Mouse (Mus musculus) lung, postnatal 4 days (tissue): Measurements from ENCODE around the gene Bad.

ENCODE experiments used
- DNase-seq, 2 experiments: peaks; one replicate each; pipeline ENCODE4 v3.0.0; 2021

The Bad gene

GRCm38 (mm10) chr19:6936299-6936698 lies 5.4 kb upstream of the Bad start:
- DNase-seq, result peak; percentile 26 to 47

DNA sequence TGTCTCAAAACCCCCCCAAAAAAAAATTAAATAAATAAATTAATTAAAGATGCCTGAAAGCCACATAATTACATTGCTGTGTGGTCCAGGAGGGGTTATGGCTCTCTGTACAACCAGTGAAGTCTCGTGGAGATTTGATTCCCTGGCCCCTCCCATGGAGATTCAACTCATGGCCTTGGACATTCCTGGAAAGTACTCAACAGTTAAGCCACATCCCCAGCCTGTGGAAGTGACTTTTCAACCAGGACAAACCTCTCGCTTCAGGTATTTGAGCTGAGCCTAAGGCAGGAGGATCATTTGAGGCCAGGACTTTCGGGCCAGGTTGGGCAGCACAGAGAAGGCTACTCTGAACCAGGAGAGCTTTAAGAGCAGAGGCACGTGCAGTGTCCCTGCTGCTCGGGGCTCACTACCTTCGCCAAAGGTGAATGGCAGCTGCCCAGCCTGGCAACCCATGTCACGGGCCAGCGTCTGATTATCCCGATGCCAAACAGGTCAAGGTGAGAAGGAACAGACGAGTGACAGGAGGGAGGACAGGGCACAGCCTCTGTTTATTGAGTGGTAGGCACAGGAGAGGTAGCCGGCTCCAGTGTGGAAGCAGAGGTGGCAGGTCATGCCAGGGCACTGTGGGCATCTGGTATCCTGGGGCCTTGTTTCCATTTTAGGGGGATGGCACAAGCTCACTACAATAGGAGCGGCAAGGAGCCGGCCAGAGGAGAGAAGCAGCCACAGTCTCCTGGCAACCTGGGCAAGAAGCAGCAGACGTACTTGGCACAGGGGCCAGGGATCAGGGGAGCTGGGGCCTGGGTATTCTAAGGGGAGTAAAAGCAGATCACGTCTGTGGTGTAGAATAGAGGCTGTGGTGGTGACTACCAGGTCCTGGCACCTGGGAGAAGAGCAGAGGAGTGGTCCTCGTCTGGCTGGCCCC lies 3.9 kb upstream of the Bad start:
- DNase-seq, result no peak

DNA sequence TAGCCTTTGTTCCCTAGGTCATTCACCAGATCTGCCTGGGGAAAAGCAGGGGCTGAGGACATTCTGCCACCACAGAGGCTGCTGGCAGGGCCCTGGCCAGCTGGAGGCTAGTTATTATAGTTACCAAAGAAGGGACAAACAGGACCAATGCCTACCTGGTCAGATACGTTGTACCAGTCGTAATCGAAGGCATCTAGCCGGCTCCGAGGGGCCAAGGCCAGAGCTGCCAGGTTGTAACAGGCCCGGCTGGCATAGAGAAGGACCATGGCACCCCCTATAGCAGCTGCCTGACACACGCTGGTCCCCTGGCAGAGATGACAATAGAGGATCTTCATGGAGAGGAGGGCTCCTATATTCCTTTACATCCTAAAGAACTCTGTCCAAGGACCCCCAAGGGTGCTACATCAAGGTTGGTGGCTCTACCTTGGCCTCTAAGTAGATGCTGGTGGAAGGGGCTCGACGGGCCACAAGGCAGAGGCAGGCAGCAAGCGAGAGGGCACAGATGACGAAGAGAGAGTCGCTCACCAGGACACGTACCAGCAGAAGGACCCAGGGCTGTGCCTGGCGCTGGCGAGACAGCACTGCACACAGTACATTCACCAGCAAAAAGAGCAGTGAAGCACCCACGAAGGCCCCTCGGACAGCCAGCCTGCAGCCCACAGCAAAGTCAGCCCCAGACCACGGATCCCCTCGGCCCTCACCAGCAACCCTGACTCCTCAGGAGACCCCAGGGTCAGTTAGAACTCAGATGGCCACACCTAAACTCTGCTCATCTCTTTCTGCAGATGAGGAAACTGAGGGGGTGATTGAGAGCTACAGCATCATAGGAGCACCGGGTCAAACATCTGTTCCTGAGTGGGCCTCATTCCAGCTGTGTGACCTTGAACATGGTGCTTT lies 2.3 kb upstream of the Bad start:
- DNase-seq, result peak in 1 of 2 experiments; percentile 22

GRCm38 (mm10) chr19:6940396-6941351 lies 987 bp upstream of the Bad start:
- DNase-seq, result peak in 1 of 2 experiments; percentile 30

- DNase-seq, result peak; percentile 96 to 98
Observed at GRCm38 (mm10) chr19:6942249-6942691, 609 bp downstream of the Bad start, which contains the start of gene Gpr137. Gpr137 (minus strand) TSS chr19:6942480.

GRCm38 (mm10) chr19:6942764-6943163 lies 1.1 kb downstream of the Bad start:
- DNase-seq, result peak in 1 of 2 experiments; percentile 23

DNA sequence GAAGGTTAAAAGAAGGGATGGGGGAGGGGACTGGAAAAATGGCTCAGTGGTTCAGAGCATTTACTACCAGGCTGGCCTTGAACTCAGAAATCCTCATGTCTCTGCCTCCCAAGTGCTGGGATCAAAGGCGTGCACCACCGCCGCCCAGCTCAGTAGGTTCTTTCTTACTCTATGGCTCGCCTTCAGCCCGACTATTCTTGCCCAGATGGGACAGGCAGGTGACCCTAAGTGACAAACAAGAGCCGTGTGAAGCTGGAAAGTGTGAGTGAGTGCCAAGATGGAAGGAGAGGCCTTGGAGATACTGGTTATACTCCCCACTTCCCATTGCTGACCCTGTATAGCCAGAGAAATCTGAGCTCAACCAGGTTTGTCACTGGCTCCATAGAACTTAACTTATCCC lies 2.0 kb downstream of the Bad start:
- peak in 1 of 2 experiments; percentile 16 for DNase-seq

DNA sequence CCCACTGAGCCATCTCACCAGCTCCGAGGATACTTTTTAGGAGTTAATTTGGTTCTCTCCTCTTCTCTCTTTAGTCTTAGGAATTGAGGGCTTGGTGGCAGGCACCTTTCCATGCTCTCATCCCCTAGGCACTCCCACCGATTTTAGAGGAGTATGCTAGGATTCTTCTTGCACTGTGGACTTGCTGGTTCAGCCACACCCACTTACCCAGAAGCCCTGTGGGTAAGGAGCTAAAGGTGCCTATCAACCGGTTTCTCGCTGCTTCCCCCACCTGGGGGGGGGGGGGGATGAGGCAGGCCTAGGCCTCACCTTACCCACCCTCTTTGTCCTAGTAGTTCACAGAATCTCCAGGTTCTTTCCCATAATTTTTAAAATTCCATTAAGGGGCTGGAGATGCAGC lies 6.1 kb downstream of the Bad start:
- DNase-seq, result no peak

- DNase-seq, result peak in 1 of 2 experiments; percentile 19
Observed at GRCm38 (mm10) chr19:6948186-6948585, 6.5 kb downstream of the Bad start.

- DNase-seq, result no peak
Observed at GRCm38 (mm10) chr19:6949532-6949931, 7.9 kb downstream of the Bad start.

DNA sequence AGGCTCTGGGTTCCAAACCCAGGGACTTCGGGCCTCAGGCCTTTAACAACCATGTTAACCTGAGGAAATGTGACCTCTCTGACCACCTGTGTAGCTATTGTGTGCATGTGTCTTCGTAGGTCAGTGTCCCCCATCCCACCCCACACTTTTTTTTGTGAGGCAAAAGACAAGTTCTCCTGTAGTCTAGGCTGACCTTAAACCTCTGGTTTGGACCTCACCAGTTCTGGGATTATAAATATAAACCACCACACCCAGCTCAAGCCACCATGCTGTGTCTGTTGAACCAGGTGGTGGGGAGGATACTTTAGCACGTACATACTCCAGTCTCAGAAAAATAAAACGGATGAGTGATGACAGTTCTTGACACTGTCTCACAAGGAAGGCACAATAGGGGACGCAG lies 8.3 kb downstream of the Bad start:
- no peak for DNase-seq

GRCm38 (mm10) chr19:6950613-6951153 lies 9.0 kb downstream of the Bad start:
- DNase-seq, result peak; percentile 60 to 64

DNA sequence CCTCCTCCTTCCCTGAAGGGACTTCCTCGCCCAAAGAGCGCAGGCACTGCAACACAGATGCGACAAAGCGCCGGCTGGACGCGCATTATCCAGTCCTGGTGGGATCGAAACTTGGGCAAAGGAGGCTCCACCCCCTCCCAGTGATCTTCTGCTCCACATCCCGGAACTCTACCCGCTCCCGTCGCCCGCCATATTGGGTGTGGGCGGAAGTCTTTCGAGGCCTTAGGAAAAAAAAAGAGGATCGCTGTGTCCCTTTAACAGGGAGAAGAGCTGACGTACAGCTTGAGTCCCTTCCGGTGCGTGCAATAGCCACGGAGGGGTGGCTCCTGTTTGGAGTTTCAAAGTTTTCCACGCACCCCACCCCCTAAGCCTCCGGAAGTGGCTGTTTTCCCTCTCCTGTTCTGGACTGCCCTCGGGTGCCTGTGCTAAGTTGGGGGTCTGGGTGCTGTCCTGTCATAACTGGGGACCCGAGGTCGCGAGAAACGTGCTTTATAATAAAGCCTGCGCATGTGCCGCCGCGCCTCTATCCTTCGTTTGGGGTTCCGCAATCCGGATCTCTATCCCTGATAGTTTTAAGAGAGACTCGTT lies 9.8 kb downstream of the Bad start:
- peak; percentile 95 to 98 for DNase-seq

DNA sequence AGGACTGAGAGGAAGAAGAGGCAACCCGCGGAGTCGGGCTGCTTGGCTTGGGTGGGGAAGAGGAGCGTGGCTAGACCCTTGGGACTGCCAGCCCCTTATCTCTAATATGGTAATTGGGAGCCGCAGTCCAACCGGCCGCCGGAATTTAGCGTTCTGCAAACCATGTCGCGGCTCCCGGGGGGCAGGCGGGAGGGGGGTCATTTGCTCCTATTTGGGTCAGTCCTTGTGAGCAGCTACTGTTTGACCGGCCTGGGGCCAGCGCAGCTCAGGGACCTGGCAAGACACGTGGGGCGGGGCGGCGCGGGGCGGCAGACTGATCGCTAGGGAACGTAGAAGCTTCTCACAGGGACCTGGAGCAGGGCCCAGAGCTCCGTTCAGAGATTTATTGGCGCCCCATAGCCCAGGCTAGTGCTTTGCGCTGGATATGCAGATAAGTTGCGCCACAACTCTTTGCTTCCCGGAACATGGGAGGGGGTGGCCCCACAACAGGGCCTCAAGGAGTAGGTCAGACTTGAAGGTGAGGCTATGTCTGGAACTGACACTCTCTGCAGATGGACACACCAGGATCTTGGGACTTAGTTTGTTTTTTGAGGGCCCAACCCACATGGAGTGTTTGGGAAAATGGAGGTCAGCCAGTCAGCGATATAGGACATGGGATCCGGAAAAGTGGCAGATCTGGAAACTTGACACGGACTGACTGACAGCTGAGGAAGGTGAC lies 10.5 kb downstream of the Bad start:
- peak; percentile 87 to 93 for DNase-seq

- peak; percentile 82 to 92 for DNase-seq
Observed at GRCm38 (mm10) chr19:6952712-6953037, 11.0 kb downstream of the Bad start.

GRCm38 (mm10) chr19:6954046-6954445 lies 12.4 kb downstream of the Bad start:
- DNase-seq, result peak; percentile 80 to 83

GRCm38 (mm10) chr19:6955424-6955823 lies 13.8 kb downstream of the Bad start:
- DNase-seq, result no peak

GRCm38 (mm10) chr19:6956461-6956860 lies 14.8 kb downstream of the Bad start:
- no peak for DNase-seq

DNA sequence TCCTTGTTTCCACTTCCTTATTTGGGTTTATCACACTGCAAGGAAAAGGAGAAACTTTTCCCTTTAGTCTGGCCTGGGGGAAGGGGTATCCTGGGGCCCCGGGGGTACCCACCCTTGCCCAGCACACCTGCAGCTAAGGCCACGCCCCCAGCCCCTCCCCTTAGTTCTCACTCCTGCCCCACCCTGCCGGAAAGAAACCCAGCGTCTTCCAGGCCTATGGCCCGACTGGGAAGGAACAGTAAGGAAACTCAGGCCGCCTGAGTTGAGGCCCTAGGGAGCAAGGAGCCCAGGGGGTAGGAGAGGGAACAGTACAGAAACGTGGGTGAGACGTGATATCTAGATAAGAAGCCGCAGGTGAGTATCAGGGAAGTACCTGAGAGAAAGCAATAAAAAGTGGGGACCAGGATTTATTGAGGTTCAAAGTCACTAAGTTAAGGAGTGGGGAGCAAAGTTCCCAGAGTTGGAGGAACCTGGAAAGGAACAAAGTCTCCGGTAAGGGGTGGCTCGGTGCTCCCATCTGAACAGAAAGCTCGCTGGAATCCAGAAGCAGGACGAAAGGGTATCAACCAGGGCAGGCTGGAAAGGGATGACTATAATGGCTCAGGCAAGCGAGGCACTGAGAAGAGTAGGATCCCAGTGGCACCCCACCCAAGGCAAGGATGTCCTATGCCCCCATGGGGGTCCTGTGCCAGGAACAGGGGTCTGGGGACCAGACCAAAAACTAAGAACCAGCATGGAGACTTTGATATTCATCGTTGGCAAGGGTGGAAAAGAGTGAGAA lies 27.0 kb downstream of the Bad start:
- peak; percentile 61 for DNase-seq

GRCm38 (mm10) chr19:6969291-6969664 lies 27.6 kb downstream of the Bad start:
- DNase-seq, result no peak
